Mouse (Mus musculus): ENCODE data around the gene Ptpn3.

DNA sequence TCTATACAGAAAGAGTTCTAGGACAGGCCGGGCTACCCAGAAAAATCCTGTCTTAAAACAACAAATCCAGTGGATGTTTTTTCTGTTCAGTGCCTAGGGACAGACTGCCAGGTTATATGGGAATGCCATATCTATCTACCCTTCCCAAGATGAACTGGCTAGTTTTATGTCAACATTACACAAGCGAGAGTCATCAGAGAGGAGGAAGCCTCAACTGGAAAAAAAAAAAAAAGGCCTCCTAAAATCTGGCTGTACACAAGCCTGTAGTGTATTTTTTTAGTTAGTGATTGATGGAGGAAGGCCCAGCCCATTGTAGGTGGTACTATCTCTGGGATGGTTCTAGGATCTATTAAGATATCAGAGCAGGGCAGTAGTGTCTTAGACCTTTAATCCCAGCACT lies 16.4 kb downstream of the Ptpn3 start:
- TF ChIP-seq CTCF (IDR thresholded peaks at IDR 0.05; ENCODE audit: borderline replicate concordance, insufficient read depth, low read length) (no peak), POLR2A (IDR thresholded peaks at IDR 0.05; ENCODE audit: low read depth, low read length) (no peak)

Measured in embryonic fibroblast, embryonic 13.5 days (primary cell).